Mouse (Mus musculus) C2C12 (cell line): ENCODE results near the gene Slc9a5.

Source experiments
- CEBPB ChIP-seq: IDR thresholded peaks from one replicate; pipeline ENCODE4 v1.6.1; 2011; ENCODE audit warnings: low read depth, mild to moderate bottlenecking, control low read depth, moderate library complexity
- CTCF ChIP-seq: IDR thresholded peaks from one replicate; pipeline ENCODE4 v1.5.1; 2011; ENCODE audit not compliant: control insufficient read depth, insufficient read depth, insufficient read length
- FOSL1 ChIP-seq: IDR thresholded peaks from one replicate; pipeline ENCODE4 v1.8.0; 2011; ENCODE audit warnings: mild to moderate bottlenecking, low read length; ENCODE audit not compliant: poor library complexity, insufficient read depth, severe bottlenecking
- MAX ChIP-seq: IDR thresholded peaks from one replicate; pipeline ENCODE4 v1.6.1; 2011; ENCODE audit warnings: mild to moderate bottlenecking, control low read depth
- MYOD1 ChIP-seq: IDR thresholded peaks from one replicate; pipeline ENCODE4 v1.6.1; 2011; ENCODE audit warnings: low read depth; ENCODE audit not compliant: control insufficient read depth, insufficient read length
- MYOG ChIP-seq: IDR thresholded peaks from one replicate; pipeline ENCODE4 v1.6.1; 2011; ENCODE audit not compliant: control insufficient read depth, insufficient read length; ENCODE audit errors: extremely low read depth
- USF1 ChIP-seq: IDR thresholded peaks from one replicate; pipeline ENCODE4 v1.6.1; 2011; ENCODE audit warnings: low read depth, mild to moderate bottlenecking, control low read depth, moderate library complexity

DNA sequence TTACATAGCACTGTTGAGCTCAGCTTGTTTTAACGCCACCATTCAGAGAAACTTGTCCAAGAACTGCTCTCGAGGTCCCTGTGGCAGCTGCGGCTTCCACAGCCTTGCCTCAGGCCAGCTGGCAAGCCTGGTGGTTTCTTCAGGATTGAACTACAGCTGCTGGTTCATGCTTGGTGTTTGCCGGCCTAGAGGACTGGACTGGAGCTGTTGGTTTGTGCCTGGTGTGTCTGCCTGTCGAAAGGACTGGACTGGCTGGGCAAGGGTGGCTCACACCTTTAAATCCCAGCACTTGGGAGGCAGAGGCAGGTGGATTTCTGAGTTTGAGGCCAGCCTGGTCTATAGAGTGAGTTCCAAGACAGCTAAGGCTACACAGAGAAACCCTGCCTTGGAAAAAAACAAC is 51.4 kb downstream of the Slc9a5 start:
- TF ChIP-seq CTCF, result no peak
- no peak for TF ChIP-seq USF1
- no peak for TF ChIP-seq MYOG
- TF ChIP-seq MYOD1, result no peak
- no peak for TF ChIP-seq MAX
- TF ChIP-seq CEBPB, result no peak
- no peak for TF ChIP-seq FOSL1
